Mouse (Mus musculus): ENCODE measurements around the gene Ropn1. TPM values are rescaled to one million over a fixed set of nuclear protein-coding genes. Genes with fewer than 3 reads are reported as not detected.

The Ropn1 gene
- polyA plus RNA-seq (2012; rRNA removed), result not detected in 2 replicates

GRCm38 (mm10) chr16:34649621-34650020 is at the start of gene Ropn1:
TSS of gene Ropn1 (plus strand) at chr16:34649921.

GRCm38 (mm10) chr16:34690334-34691144 is 40.8 kb downstream of the Ropn1 start, which contains the start of gene Ccdc14:
TSS of gene Ccdc14 (plus strand) at chr16:34690616.

Other genes with a start within 250 kb of the Ropn1 start
- 24.3 and 25.3 TPM in 2 replicates for gene Kalrn, start 76.4 kb upstream of the Ropn1 start, polyA plus RNA-seq (2012; rRNA removed)
- gene Ccdc14, start 40.7 kb downstream of the Ropn1 start, polyA plus RNA-seq (2012; rRNA removed), result 9.9 and 14.5 TPM in 2 replicates
- gene Mylk, start 95.3 kb downstream of the Ropn1 start, polyA plus RNA-seq (2012; rRNA removed), result 10.2 and 14.0 TPM in 2 replicates